Mouse (Mus musculus) splenic B cell, adult 2 months (primary cell): ENCODE measurements around the gene Ireb2.

Source experiments
- DNase-seq: peaks from one replicate; pipeline ENCODE4 v3.0.0-alpha.2; 2011; ENCODE audit warnings: low read depth, low spot score
- H3K27me3 ChIP-seq: 2 replicates; pipeline ENCODE4 v1.6.1; 2012; ENCODE audit warnings: mild to moderate bottlenecking, low read length, moderate library complexity, mixed read lengths; ENCODE audit not compliant: control insufficient read depth, poor library complexity, insufficient read depth, severe bottlenecking
- H3K36me3 ChIP-seq: 2 replicates; pipeline ENCODE4 v1.6.1; 2012; ENCODE audit warnings: mild to moderate bottlenecking, low read length, moderate library complexity, mixed read lengths; ENCODE audit not compliant: control insufficient read depth, poor library complexity, insufficient read depth, severe bottlenecking

Gene Ireb2

GRCm38 (mm10) chr9:54853619-54854018, 10.0 kb upstream of the Ireb2 start:
- H3K36me3 ChIP-seq, result no peaks in the 10 kb centered on the region
- no peak for DNase-seq

GRCm38 (mm10) chr9:54855638-54856037, 8.0 kb upstream of the Ireb2 start:
- Histone ChIP-seq H3K36me3 (no peaks in the 10 kb centered on the region), H3K27me3 (no peaks in the 10 kb centered on the region)
- no peak for DNase-seq

More at GRCm38 (mm10) chr9:54853619-54854018, 10.0 kb upstream of the Ireb2 start:
- no peaks in the 10 kb centered on the region for H3K27me3 ChIP-seq

GRCm38 (mm10) chr9:54856121-54856520, 7.5 kb upstream of the Ireb2 start:
- DNase-seq, result no peak
- Histone ChIP-seq H3K27me3 (no peaks in the 10 kb centered on the region), H3K36me3 (no peaks in the 10 kb centered on the region)

GRCm38 (mm10) chr9:54857474-54857873, 6.1 kb upstream of the Ireb2 start:
- Histone ChIP-seq H3K27me3 (no peaks in the 10 kb centered on the region), H3K36me3 (no peaks in the 10 kb centered on the region)
- no peak for DNase-seq

- DNase-seq, result no peak
- H3K27me3 ChIP-seq, result no peaks in the 10 kb centered on the region
- H3K36me3 ChIP-seq, result no peaks in the 10 kb centered on the region
Observed at GRCm38 (mm10) chr9:54860526-54860925, 3.1 kb upstream of the Ireb2 start.

- DNase-seq, result no peak
- Histone ChIP-seq H3K36me3 (peaks cover 6% of the 10 kb centered on the region), H3K27me3 (no peaks in the 10 kb centered on the region)
Observed at GRCm38 (mm10) chr9:54878759-54879158, 15.2 kb downstream of the Ireb2 start.

GRCm38 (mm10) chr9:54892111-54892510, 28.5 kb downstream of the Ireb2 start:
- DNase-seq, result no peak
- Histone ChIP-seq H3K27me3 (no peaks in the 10 kb centered on the region), H3K36me3 (peaks cover 13% of the 10 kb centered on the region)

GRCm38 (mm10) chr9:54897097-54897496, 33.5 kb downstream of the Ireb2 start:
- H3K27me3 ChIP-seq, result no peaks in the 10 kb centered on the region
- H3K36me3 ChIP-seq, result peaks cover 22% of the 10 kb centered on the region
- peak; percentile 27 for DNase-seq

- H3K27me3 ChIP-seq, result no peaks in the 10 kb centered on the region
- peaks cover 2% of the 10 kb centered on the region; the same call in 1 of the 2 replicates for H3K36me3 ChIP-seq
- DNase-seq, result no peak
Observed at GRCm38 (mm10) chr9:54909446-54909845, 45.9 kb downstream of the Ireb2 start.

GRCm38 (mm10) chr9:54915576-54915975, 52.0 kb downstream of the Ireb2 start:
- no peaks in the 10 kb centered on the region for H3K36me3 ChIP-seq
- DNase-seq, result no peak
- no peaks in the 10 kb centered on the region for H3K27me3 ChIP-seq

- Histone ChIP-seq H3K27me3 (no peaks in the 10 kb centered on the region), H3K36me3 (no peaks in the 10 kb centered on the region)
- DNase-seq, result peak; percentile 7
Observed at GRCm38 (mm10) chr9:54916401-54916800, 52.8 kb downstream of the Ireb2 start.

- H3K27me3 ChIP-seq, result no peaks in the 10 kb centered on the region
- peak; percentile 90 for DNase-seq
Observed at GRCm38 (mm10) chr9:54917010-54917677, 53.6 kb downstream of the Ireb2 start, which contains the start of gene Hykk. Hykk (plus strand) TSS chr9:54917283.

GRCm38 (mm10) chr9:54918191-54918590, 54.6 kb downstream of the Ireb2 start:
- no peaks in the 10 kb centered on the region for H3K36me3 ChIP-seq
- no peaks in the 10 kb centered on the region for H3K27me3 ChIP-seq
- no peak for DNase-seq

More at GRCm38 (mm10) chr9:54917010-54917677, 53.6 kb downstream of the Ireb2 start, which contains the start of gene Hykk:
- H3K36me3 ChIP-seq, result no peaks in the 10 kb centered on the region

- DNase-seq, result no peak
- H3K36me3 ChIP-seq, result no peaks in the 10 kb centered on the region
- no peaks in the 10 kb centered on the region for H3K27me3 ChIP-seq
Observed at GRCm38 (mm10) chr9:54918781-54919180, 55.2 kb downstream of the Ireb2 start.

- H3K27me3 ChIP-seq, result no peaks in the 10 kb centered on the region
- H3K36me3 ChIP-seq, result no peaks in the 10 kb centered on the region
- no peak for DNase-seq
Observed at GRCm38 (mm10) chr9:54919946-54920345, 56.4 kb downstream of the Ireb2 start.

GRCm38 (mm10) chr9:54930741-54931140, 67.2 kb downstream of the Ireb2 start:
- Histone ChIP-seq H3K27me3 (no peaks in the 10 kb centered on the region), H3K36me3 (no peaks in the 10 kb centered on the region)
- DNase-seq, result no peak
